Mouse (Mus musculus) kidney, adult 2 months (tissue): ENCODE results near the gene Nlgn2.
A peak's percentile ranks its signal among the peaks of the same experiment; 100 is the strongest.

Experiments
- CTCF ChIP-seq: fragments of 200-500 bp; conservative IDR thresholded peaks from 2 replicates; pipeline ENCODE4 v1.5.1; 2011; ENCODE audit warnings: low read depth, mild to moderate bottlenecking, control low read depth, low read length, moderate library complexity, mixed read lengths; ENCODE audit not compliant: insufficient read depth, insufficient read length
- POLR2A ChIP-seq: fragments of 200-500 bp; IDR thresholded peaks from one replicate; pipeline ENCODE4 v1.6.1; 2011; ENCODE audit warnings: low read depth, low read length, control low read depth

GRCm38 (mm10) chr11:69806378-69806777 lies 31.2 kb downstream of the Nlgn2 start:
- TF ChIP-seq POLR2A (no peak), CTCF (0 out of 2 replicates have a peak, but pooled peaks have one; percentile 6)
